Mouse (Mus musculus) cerebellum, postnatal 14 days (tissue): Measurements from ENCODE around the gene Stat1.

Source experiments
- DNase-seq, 2 experiments: peaks; one replicate each; pipeline ENCODE4 v3.0.0; 2021; ENCODE audit warnings: mixed read lengths in 2 of 2

Stat1 gene

GRCm38 (mm10) chr1:52137292-52137691, 18.1 kb downstream of the Stat1 start:
- no peak for DNase-seq

GRCm38 (mm10) chr1:52140534-52140933, 21.3 kb downstream of the Stat1 start:
- DNase-seq = no peak

GRCm38 (mm10) chr1:52141482-52141881, 22.2 kb downstream of the Stat1 start:
- DNase-seq = no peak

- DNase-seq = no peak
Measured at GRCm38 (mm10) chr1:52142117-52142516, 22.9 kb downstream of the Stat1 start.

GRCm38 (mm10) chr1:52143191-52143590, 24.0 kb downstream of the Stat1 start:
- DNase-seq = no peak

- no peak for DNase-seq
Measured at GRCm38 (mm10) chr1:52143596-52144156, 24.4 kb downstream of the Stat1 start.

GRCm38 (mm10) chr1:52144907-52145306, 25.7 kb downstream of the Stat1 start:
- no peak for DNase-seq

- DNase-seq = peak; percentile 85 to 87
Measured at GRCm38 (mm10) chr1:52146214-52146970, 27.2 kb downstream of the Stat1 start.

- no peak for DNase-seq
Measured at GRCm38 (mm10) chr1:52147431-52147830, 28.2 kb downstream of the Stat1 start.

- DNase-seq = no peak
Measured at GRCm38 (mm10) chr1:52148178-52148577, 28.9 kb downstream of the Stat1 start.

- no peak for DNase-seq
Measured at GRCm38 (mm10) chr1:52148696-52149095, 29.5 kb downstream of the Stat1 start.

GRCm38 (mm10) chr1:52149934-52150346, 30.7 kb downstream of the Stat1 start:
- peak; percentile 89 to 91 for DNase-seq

- DNase-seq = peak; percentile 54 to 55
Measured at GRCm38 (mm10) chr1:52150676-52151075, 31.4 kb downstream of the Stat1 start.

- DNase-seq = no peak
Measured at GRCm38 (mm10) chr1:52151166-52151565, 31.9 kb downstream of the Stat1 start.

- no peak for DNase-seq
Measured at GRCm38 (mm10) chr1:52152369-52152768, 33.1 kb downstream of the Stat1 start.

GRCm38 (mm10) chr1:52152936-52153335, 33.7 kb downstream of the Stat1 start:
- DNase-seq = no peak

GRCm38 (mm10) chr1:52154890-52155289, 35.6 kb downstream of the Stat1 start:
- DNase-seq = no peak

- DNase-seq = no peak
Measured at GRCm38 (mm10) chr1:52156351-52156750, 37.1 kb downstream of the Stat1 start.

- no peak for DNase-seq
Measured at GRCm38 (mm10) chr1:52158040-52158439, 38.8 kb downstream of the Stat1 start.

GRCm38 (mm10) chr1:52158490-52159381, 39.5 kb downstream of the Stat1 start:
- DNase-seq = no peak

- DNase-seq = peak in 1 of 2 experiments; percentile 3
Measured at GRCm38 (mm10) chr1:52161151-52161550, 41.9 kb downstream of the Stat1 start.

- DNase-seq = no peak
Measured at GRCm38 (mm10) chr1:52163707-52164457, 44.6 kb downstream of the Stat1 start.
